Comparison of ENCODE assay signal across 25 mouse cellular contexts in genomic region chr1:33453299-33453698, GRCm38 (mm10).
"Had no signal": no experiment of that assay in that cellular context is flagged by ENCODE, and none has a peak within 500 bp of the region (broad histone marks: within the 10 kb centered on the region; RNA-seq: fewer than 3 reads in every experiment).

No protein-coding gene starts in this region.

- H3K27ac ChIP-seq: heart, embryonic 10.5 days; heart, embryonic 13.5 days; heart, embryonic 15.5 days; hindbrain, embryonic 13.5 days; hindbrain, embryonic 15.5 days; hindbrain, postnatal 0 days; kidney, embryonic 15.5 days; kidney, postnatal 0 days; limb, embryonic 13.5 days; limb, embryonic 15.5 days had no signal

- ATAC-seq: forebrain, postnatal 0 days; hindbrain, postnatal 0 days; intestine, embryonic 16.5 days had no signal

- H3K27me3 ChIP-seq: heart, embryonic 13.5 days; heart, embryonic 15.5 days; hindbrain, embryonic 13.5 days; hindbrain, embryonic 15.5 days; kidney, embryonic 15.5 days; limb, embryonic 13.5 days; limb, embryonic 15.5 days had no signal

- H3K4me1 ChIP-seq: heart, embryonic 10.5 days; heart, embryonic 15.5 days; hindbrain, embryonic 13.5 days; hindbrain, embryonic 15.5 days; kidney, embryonic 15.5 days; limb, embryonic 13.5 days; limb, embryonic 15.5 days had no signal

- H3K4me3 ChIP-seq: heart, embryonic 10.5 days; heart, embryonic 13.5 days; heart, embryonic 15.5 days; hindbrain, embryonic 13.5 days; hindbrain, embryonic 15.5 days; kidney, embryonic 15.5 days; limb, embryonic 13.5 days; limb, embryonic 15.5 days had no signal

- H3K9ac ChIP-seq: forebrain, postnatal 0 days; heart, embryonic 13.5 days; heart, embryonic 15.5 days; hindbrain, embryonic 13.5 days; hindbrain, embryonic 15.5 days; kidney, embryonic 15.5 days; limb, embryonic 13.5 days; limb, embryonic 15.5 days had no signal

- H3K36me3 ChIP-seq: heart, embryonic 10.5 days; heart, embryonic 13.5 days; heart, embryonic 15.5 days; hindbrain, embryonic 13.5 days; hindbrain, embryonic 15.5 days; kidney, embryonic 15.5 days; limb, embryonic 15.5 days had no signal

- DNase-seq: forebrain, postnatal 0 days; gastrocnemius, postnatal 14 days; gastrocnemius, postnatal 36 days; heart, adult 18-20 months; heart, postnatal 14 days; heart, postnatal 36 days; kidney, adult 11 months; kidney, adult 2 months; kidney, adult 9 months; kidney, postnatal 14 days; kidney, postnatal 36 days; layer of hippocampus, adult 9-11 months; layer of hippocampus, postnatal 36 days; left cerebral cortex, postnatal 4 days had no signal

- H3K9me3 ChIP-seq: heart, embryonic 10.5 days; heart, embryonic 13.5 days; heart, embryonic 15.5 days; hindbrain, embryonic 13.5 days; hindbrain, embryonic 15.5 days; kidney, embryonic 15.5 days; limb, embryonic 13.5 days; limb, embryonic 15.5 days had no signal

- H3K4me2 ChIP-seq: heart, embryonic 13.5 days; heart, embryonic 15.5 days; hindbrain, embryonic 13.5 days; hindbrain, embryonic 15.5 days; kidney, embryonic 15.5 days; limb, embryonic 13.5 days; limb, embryonic 15.5 days had no signal
